Mouse (Mus musculus) MEL (cell line): Measurements from ENCODE around the gene Spo11. TPM values are rescaled to one million over a fixed set of nuclear protein-coding genes. Genes with fewer than 3 reads are reported as not detected.

ENCODE experiments used
- DNase-seq: peaks from one replicate; pipeline ENCODE4 v3.0.0; 2011; ENCODE audit warnings: low read depth, low spot score
- H3K27ac ChIP-seq: 2 replicates; pipeline ENCODE4 v1.5.1; 2012; ENCODE audit warnings: low read depth, mild to moderate bottlenecking, control low read depth, low read length, moderate library complexity; ENCODE audit not compliant: control insufficient read depth
- H3K27me3 ChIP-seq, 2 experiments: fragments of 150-350 bp in 1 of 2; sonication (generic) in 1 of 2; 2 replicates each; pipeline ENCODE4 v1.6.1; 2012; ENCODE audit warnings: low read length in 2 of 2, mild to moderate bottlenecking in 2 of 2, improper control_type of control experiment in 1 of 2, moderate library complexity in 1 of 2; ENCODE audit not compliant: insufficient read depth in 2 of 2, control insufficient read depth in 1 of 2
- H3K36me3 ChIP-seq, 2 experiments: 2 replicates each; pipeline ENCODE4 v1.6.1; 2012 to 2014; ENCODE audit warnings: low read length in 2 of 2, improper control_type of control experiment in 1 of 2, inconsistent platforms in 1 of 2, mild to moderate bottlenecking in 1 of 2; ENCODE audit not compliant: insufficient read depth in 2 of 2, control insufficient read depth in 1 of 2
- H3K4me1 ChIP-seq, 2 experiments: fragments of 150-350 bp in 1 of 2; sonication (generic) in 1 of 2; 2 replicates each; pipeline ENCODE4 v1.6.1; 2012; ENCODE audit warnings: low read length in 2 of 2, improper control_type of control experiment in 1 of 2, mild to moderate bottlenecking in 1 of 2; ENCODE audit not compliant: insufficient read depth in 2 of 2, control insufficient read depth in 1 of 2
- H3K4me3 ChIP-seq, 2 experiments: fragments of 150-350 bp in 1 of 2; sonication (generic) in 1 of 2; 2 replicates each; pipeline ENCODE4 v1.5.1; 2012; ENCODE audit warnings: low read depth in 2 of 2, low read length in 2 of 2, mild to moderate bottlenecking in 2 of 2, moderate library complexity in 2 of 2, control low read depth in 1 of 2, improper control_type of control experiment in 1 of 2; ENCODE audit not compliant: control insufficient read depth in 1 of 2, insufficient read depth in 1 of 2
- H3K79me2 ChIP-seq: 2 replicates; pipeline ENCODE4 v1.6.1; 2012; ENCODE audit warnings: mild to moderate bottlenecking, low read length, moderate library complexity; ENCODE audit not compliant: control insufficient read depth, poor library complexity, insufficient read depth
- H3K9ac ChIP-seq: 2 replicates; pipeline ENCODE4 v1.6.1; 2012; ENCODE audit warnings: low read depth, mild to moderate bottlenecking, control low read depth, low read length, moderate library complexity; ENCODE audit not compliant: control insufficient read depth, poor library complexity, severe bottlenecking
- H3K9me3 ChIP-seq: fragments of 150-350 bp; sonication (generic); replicated peaks from 2 replicates; pipeline ENCODE4 v1.6.1; 2012; ENCODE audit warnings: mild to moderate bottlenecking, low read length, improper control_type of control experiment, moderate library complexity; ENCODE audit not compliant: insufficient read depth
- BHLHE40 ChIP-seq: IDR thresholded peaks from 2 replicates; pipeline ENCODE4 v1.6.1; 2012; ENCODE audit warnings: low read depth, mild to moderate bottlenecking, inconsistent platforms, low read length, improper control_type of control experiment, borderline replicate concordance
- CHD1 ChIP-seq: IDR thresholded peaks from 2 replicates; pipeline ENCODE4 v1.6.1; 2012; ENCODE audit warnings: low read depth, mild to moderate bottlenecking, inconsistent platforms, low read length, improper control_type of control experiment
- CTCF ChIP-seq, 3 experiments: IDR thresholded peaks in 2 of 3; conservative IDR thresholded peaks in 1 of 3; 2 replicates each; pipeline ENCODE4 v1.5.1; 2011 to 2012; ENCODE audit warnings: low read length in 3 of 3, low read depth in 2 of 3, mild to moderate bottlenecking in 2 of 3, improper control_type of control experiment in 1 of 3, inconsistent platforms in 1 of 3, mixed read lengths in 1 of 3, moderate library complexity in 1 of 3; ENCODE audit not compliant: control insufficient read depth in 1 of 3, insufficient read depth in 1 of 3, poor library complexity in 1 of 3, severe bottlenecking in 1 of 3
- EP300 ChIP-seq, 2 experiments: IDR thresholded peaks; 2 replicates each; pipeline ENCODE4 v1.6.1; 2011; ENCODE audit warnings: improper control_type of control experiment in 2 of 2, low read length in 2 of 2, low read depth in 1 of 2, mild to moderate bottlenecking in 1 of 2
- ETS1 ChIP-seq: IDR thresholded peaks from 2 replicates; pipeline ENCODE4 v1.6.1; 2012; ENCODE audit warnings: low read depth, mild to moderate bottlenecking, inconsistent platforms, low read length, improper control_type of control experiment, moderate library complexity
- JUND ChIP-seq: IDR thresholded peaks from 2 replicates; pipeline ENCODE4 v1.6.1; 2011; ENCODE audit warnings: low read depth, mild to moderate bottlenecking, improper control_type of control experiment, low read length
- KAT2A ChIP-seq: conservative IDR thresholded peaks from 2 replicates; pipeline ENCODE4 v1.6.1; 2012; ENCODE audit warnings: low read depth, low read length, improper control_type of control experiment, inconsistent platforms
- MAFK ChIP-seq: IDR thresholded peaks from 2 replicates; pipeline ENCODE4 v1.6.1; 2011; ENCODE audit warnings: low read depth, mild to moderate bottlenecking, low read length, improper control_type of control experiment, borderline replicate concordance
- MAZ ChIP-seq: IDR thresholded peaks from 2 replicates; pipeline ENCODE4 v1.6.1; 2012; ENCODE audit warnings: low read depth, mild to moderate bottlenecking, inconsistent platforms, low read length, improper control_type of control experiment
- MEF2A ChIP-seq: IDR thresholded peaks from 2 replicates; pipeline ENCODE4 v1.6.1; 2014; ENCODE audit warnings: low read depth, mild to moderate bottlenecking, inconsistent platforms, low read length, improper control_type of control experiment; ENCODE audit not compliant: poor library complexity, insufficient replicate concordance, severe bottlenecking; ENCODE audit errors: extremely low read depth
- MYC ChIP-seq: IDR thresholded peaks from 2 replicates; pipeline ENCODE4 v1.6.1; 2011; ENCODE audit warnings: low read depth, mild to moderate bottlenecking, low read length, improper control_type of control experiment, moderate library complexity
- NELFE ChIP-seq: IDR thresholded peaks from 2 replicates; pipeline ENCODE4 v1.6.1; 2011; ENCODE audit warnings: low read depth, low read length, improper control_type of control experiment
- NRF1 ChIP-seq: IDR thresholded peaks from 2 replicates; pipeline ENCODE4 v1.6.1; 2014; ENCODE audit warnings: low read depth, mild to moderate bottlenecking, inconsistent platforms, low read length, improper control_type of control experiment, moderate library complexity; ENCODE audit not compliant: poor library complexity, insufficient read depth, severe bottlenecking
- SMC3 ChIP-seq: IDR thresholded peaks from 2 replicates; pipeline ENCODE4 v1.6.1; 2011; ENCODE audit warnings: low read depth, low read length, improper control_type of control experiment
- UBTF ChIP-seq: IDR thresholded peaks from 2 replicates; pipeline ENCODE4 v1.6.1; 2012; ENCODE audit warnings: low read depth, mild to moderate bottlenecking, inconsistent platforms, low read length, improper control_type of control experiment, moderate library complexity, borderline replicate concordance; ENCODE audit not compliant: insufficient read depth
- ZC3H11A ChIP-seq: IDR thresholded peaks from 2 replicates; pipeline ENCODE4 v1.6.1; 2012; ENCODE audit warnings: low read depth, mild to moderate bottlenecking, inconsistent platforms, low read length, improper control_type of control experiment
- ZKSCAN1 ChIP-seq: IDR thresholded peaks from 2 replicates; pipeline ENCODE4 v1.6.1; 2012; ENCODE audit warnings: low read depth, mild to moderate bottlenecking, inconsistent platforms, low read length, improper control_type of control experiment, moderate library complexity
- ZMIZ1 ChIP-seq: IDR thresholded peaks from 2 replicates; pipeline ENCODE4 v1.6.1; 2012; ENCODE audit warnings: low read depth, mild to moderate bottlenecking, inconsistent platforms, low read length, improper control_type of control experiment, moderate library complexity
- polyA plus RNA-seq, 2 experiments: library from polyadenylated mRNA; stranded (reverse) in 1 of 2; unstranded in 1 of 2; fragments of >175 nt in 1 of 2; fragments of >200 nt in 1 of 2; gene quantifications; 2 replicates each; pipeline versions ENCODE4 v1.2.1 to v1.2.4; 2012; ENCODE audit warnings: low replicate concordance in 2 of 2, low read depth in 1 of 2; ENCODE audit not compliant: insufficient read length in 2 of 2, insufficient read depth in 1 of 2, missing spikeins in 1 of 2
- total RNA-seq: library from RNA; depleted of rRNA; stranded (reverse); fragments of 300-350 nt; gene quantifications from 2 replicates; pipeline ENCODE4 v1.2.3, GENCODE M21; 2012

Spo11 gene
- total and polyA plus RNA-seq, 3 experiments: not detected

- Histone ChIP-seq H3K27ac (no peak overlapping the region), H3K4me3 (no peak overlapping the region), H3K4me1 (peaks cover 0 to 12% of the 10 kb centered on the region in 2 experiments; a peak in 2 of 4 replicates), H3K27me3 (no peaks in the 10 kb centered on the region), H3K9me3 (no peaks in the 10 kb centered on the region), H3K36me3 (peaks cover 0 to 2% of the 10 kb centered on the region in 2 experiments; a peak in 1 of 4 replicates), H3K79me2 (no peaks in the 10 kb centered on the region), H3K9ac (no peak overlapping the region)
- no peak for TF ChIP-seq ZKSCAN1
- TF ChIP-seq KAT2A: no peak
- no peak for TF ChIP-seq UBTF
- DNase-seq: no peak
These were observed 2.3 kb downstream of the Spo11 start for GRCm38 (mm10) chr2:172979666-172980345.

- H3K27me3 ChIP-seq: no peaks in the 10 kb centered on the region
- H3K9ac ChIP-seq: no peak overlapping the region
- H3K9me3 ChIP-seq: no peaks in the 10 kb centered on the region
- no peaks in the 10 kb centered on the region for H3K79me2 ChIP-seq
- TF ChIP-seq JUND: no peak
- TF ChIP-seq BHLHE40: no peak
- no peak for TF ChIP-seq ZMIZ1
- TF ChIP-seq SMC3: no peak
- no peak for TF ChIP-seq NRF1
- TF ChIP-seq MYC: no peak
- TF ChIP-seq MAZ: no peak
- no peak for TF ChIP-seq UBTF
- TF ChIP-seq MAFK: no peak
- no peak for TF ChIP-seq CHD1
- no peak for TF ChIP-seq NELFE
- no peak for TF ChIP-seq ZC3H11A
- no peak for TF ChIP-seq MEF2A
- no peak for TF ChIP-seq CTCF (IDR thresholded peaks at IDR 0.05 in 2 of 3, conservative IDR thresholded peaks at IDR 0.05 in 1 of 3; ENCODE audit: control insufficient read depth in 1 of 3, insufficient read depth in 1 of 3, low read depth in 2 of 3, low read length in 3 of 3, poor library complexity in 1 of 3, severe bottlenecking in 1 of 3)
- no peak for TF ChIP-seq EP300 (IDR thresholded peaks at IDR 0.05; ENCODE audit: low read depth in 1 of 2, low read length in 2 of 2)
- TF ChIP-seq KAT2A: no peak
- TF ChIP-seq ETS1: no peak
- H3K27ac ChIP-seq: no peak overlapping the region
- H3K4me3 ChIP-seq: no peak overlapping the region
- no peak for DNase-seq
- no peaks in the 10 kb centered on the region for H3K36me3 ChIP-seq
- no peaks in the 10 kb centered on the region; a peak in 1 of 4 replicates for H3K4me1 ChIP-seq
These were observed 5.5 kb downstream of the Spo11 start for GRCm38 (mm10) chr2:172982776-172983561.
